Mouse (Mus musculus) MEL (cell line): Measurements from ENCODE around the gene Zfp804a. TPM values are rescaled to one million over a fixed set of nuclear protein-coding genes. Genes with fewer than 3 reads are reported as not detected.

ENCODE experiments used
- DNase-seq: peaks from one replicate; pipeline ENCODE4 v3.0.0; 2011; ENCODE audit warnings: low read depth, low spot score
- H3K27ac ChIP-seq: 2 replicates; pipeline ENCODE4 v1.5.1; 2012; ENCODE audit warnings: low read depth, mild to moderate bottlenecking, control low read depth, low read length, moderate library complexity; ENCODE audit not compliant: control insufficient read depth
- H3K27me3 ChIP-seq, 2 experiments: fragments of 150-350 bp in 1 of 2; sonication (generic) in 1 of 2; 2 replicates each; pipeline ENCODE4 v1.6.1; 2012; ENCODE audit warnings: low read length in 2 of 2, mild to moderate bottlenecking in 2 of 2, improper control_type of control experiment in 1 of 2, moderate library complexity in 1 of 2; ENCODE audit not compliant: insufficient read depth in 2 of 2, control insufficient read depth in 1 of 2
- H3K36me3 ChIP-seq, 2 experiments: 2 replicates each; pipeline ENCODE4 v1.6.1; 2012 to 2014; ENCODE audit warnings: low read length in 2 of 2, improper control_type of control experiment in 1 of 2, inconsistent platforms in 1 of 2, mild to moderate bottlenecking in 1 of 2; ENCODE audit not compliant: insufficient read depth in 2 of 2, control insufficient read depth in 1 of 2
- H3K4me1 ChIP-seq, 2 experiments: fragments of 150-350 bp in 1 of 2; sonication (generic) in 1 of 2; 2 replicates each; pipeline ENCODE4 v1.6.1; 2012; ENCODE audit warnings: low read length in 2 of 2, improper control_type of control experiment in 1 of 2, mild to moderate bottlenecking in 1 of 2; ENCODE audit not compliant: insufficient read depth in 2 of 2, control insufficient read depth in 1 of 2
- H3K4me3 ChIP-seq, 2 experiments: fragments of 150-350 bp in 1 of 2; sonication (generic) in 1 of 2; 2 replicates each; pipeline ENCODE4 v1.5.1; 2012; ENCODE audit warnings: low read depth in 2 of 2, low read length in 2 of 2, mild to moderate bottlenecking in 2 of 2, moderate library complexity in 2 of 2, control low read depth in 1 of 2, improper control_type of control experiment in 1 of 2; ENCODE audit not compliant: control insufficient read depth in 1 of 2, insufficient read depth in 1 of 2
- H3K79me2 ChIP-seq: 2 replicates; pipeline ENCODE4 v1.6.1; 2012; ENCODE audit warnings: mild to moderate bottlenecking, low read length, moderate library complexity; ENCODE audit not compliant: control insufficient read depth, poor library complexity, insufficient read depth
- H3K9ac ChIP-seq: 2 replicates; pipeline ENCODE4 v1.6.1; 2012; ENCODE audit warnings: low read depth, mild to moderate bottlenecking, control low read depth, low read length, moderate library complexity; ENCODE audit not compliant: control insufficient read depth, poor library complexity, severe bottlenecking
- H3K9me3 ChIP-seq: fragments of 150-350 bp; sonication (generic); replicated peaks from 2 replicates; pipeline ENCODE4 v1.6.1; 2012; ENCODE audit warnings: mild to moderate bottlenecking, low read length, improper control_type of control experiment, moderate library complexity; ENCODE audit not compliant: insufficient read depth
- CHD1 ChIP-seq: IDR thresholded peaks from 2 replicates; pipeline ENCODE4 v1.6.1; 2012; ENCODE audit warnings: low read depth, mild to moderate bottlenecking, inconsistent platforms, low read length, improper control_type of control experiment
- CHD2 ChIP-seq: IDR thresholded peaks from 2 replicates; pipeline ENCODE4 v1.6.1; 2011; ENCODE audit warnings: low read length, improper control_type of control experiment
- E2F4 ChIP-seq: IDR thresholded peaks from 2 replicates; pipeline ENCODE4 v1.6.1; 2011; ENCODE audit warnings: low read depth, low read length, improper control_type of control experiment, borderline replicate concordance
- ELF1 ChIP-seq: IDR thresholded peaks from 2 replicates; pipeline ENCODE4 v1.6.1; 2014; ENCODE audit warnings: low read depth, mild to moderate bottlenecking, inconsistent platforms, low read length, improper control_type of control experiment, moderate library complexity
- EP300 ChIP-seq, 2 experiments: IDR thresholded peaks; 2 replicates each; pipeline ENCODE4 v1.6.1; 2011; ENCODE audit warnings: improper control_type of control experiment in 2 of 2, low read length in 2 of 2, low read depth in 1 of 2, mild to moderate bottlenecking in 1 of 2
- HCFC1 ChIP-seq: IDR thresholded peaks from 2 replicates; pipeline ENCODE4 v1.6.1; 2012; ENCODE audit warnings: low read depth, mild to moderate bottlenecking, inconsistent platforms, low read length, improper control_type of control experiment, moderate library complexity
- JUND ChIP-seq: IDR thresholded peaks from 2 replicates; pipeline ENCODE4 v1.6.1; 2011; ENCODE audit warnings: low read depth, mild to moderate bottlenecking, improper control_type of control experiment, low read length
- MAX ChIP-seq: IDR thresholded peaks from 2 replicates; pipeline ENCODE4 v1.6.1; 2011; ENCODE audit warnings: low read length, improper control_type of control experiment
- MAZ ChIP-seq: IDR thresholded peaks from 2 replicates; pipeline ENCODE4 v1.6.1; 2012; ENCODE audit warnings: low read depth, mild to moderate bottlenecking, inconsistent platforms, low read length, improper control_type of control experiment
- MXI1 ChIP-seq: IDR thresholded peaks from 2 replicates; pipeline ENCODE4 v1.6.1; 2011; ENCODE audit warnings: mild to moderate bottlenecking, low read depth, low read length, improper control_type of control experiment
- MYB ChIP-seq: IDR thresholded peaks from 2 replicates; pipeline ENCODE4 v1.6.1; 2011; ENCODE audit warnings: mild to moderate bottlenecking, low read depth, low read length, improper control_type of control experiment
- MYC ChIP-seq: IDR thresholded peaks from 2 replicates; pipeline ENCODE4 v1.6.1; 2011; ENCODE audit warnings: low read depth, mild to moderate bottlenecking, low read length, improper control_type of control experiment, moderate library complexity
- NRF1 ChIP-seq: IDR thresholded peaks from 2 replicates; pipeline ENCODE4 v1.6.1; 2014; ENCODE audit warnings: low read depth, mild to moderate bottlenecking, inconsistent platforms, low read length, improper control_type of control experiment, moderate library complexity; ENCODE audit not compliant: poor library complexity, insufficient read depth, severe bottlenecking
- TBP ChIP-seq: IDR thresholded peaks from 2 replicates; pipeline ENCODE4 v1.8.0; 2011; ENCODE audit warnings: low read depth, low read length, improper control_type of control experiment
- TCF12 ChIP-seq: IDR thresholded peaks from 2 replicates; pipeline ENCODE4 v1.6.1; 2014; ENCODE audit warnings: low read depth, mild to moderate bottlenecking, inconsistent platforms, low read length, improper control_type of control experiment, moderate library complexity
- UBTF ChIP-seq: IDR thresholded peaks from 2 replicates; pipeline ENCODE4 v1.6.1; 2012; ENCODE audit warnings: low read depth, mild to moderate bottlenecking, inconsistent platforms, low read length, improper control_type of control experiment, moderate library complexity, borderline replicate concordance; ENCODE audit not compliant: insufficient read depth
- USF1 ChIP-seq: IDR thresholded peaks from 2 replicates; pipeline ENCODE4 v1.6.1; 2014; ENCODE audit warnings: low read depth, mild to moderate bottlenecking, inconsistent platforms, low read length, improper control_type of control experiment, moderate library complexity
- ZC3H11A ChIP-seq: IDR thresholded peaks from 2 replicates; pipeline ENCODE4 v1.6.1; 2012; ENCODE audit warnings: low read depth, mild to moderate bottlenecking, inconsistent platforms, low read length, improper control_type of control experiment
- ZKSCAN1 ChIP-seq: IDR thresholded peaks from 2 replicates; pipeline ENCODE4 v1.6.1; 2012; ENCODE audit warnings: low read depth, mild to moderate bottlenecking, inconsistent platforms, low read length, improper control_type of control experiment, moderate library complexity
- ZMIZ1 ChIP-seq: IDR thresholded peaks from 2 replicates; pipeline ENCODE4 v1.6.1; 2012; ENCODE audit warnings: low read depth, mild to moderate bottlenecking, inconsistent platforms, low read length, improper control_type of control experiment, moderate library complexity
- polyA plus RNA-seq, 2 experiments: library from polyadenylated mRNA; stranded (reverse) in 1 of 2; unstranded in 1 of 2; fragments of >175 nt in 1 of 2; fragments of >200 nt in 1 of 2; gene quantifications; 2 replicates each; pipeline versions ENCODE4 v1.2.1 to v1.2.4; 2012; ENCODE audit warnings: low replicate concordance in 2 of 2, low read depth in 1 of 2; ENCODE audit not compliant: insufficient read length in 2 of 2, insufficient read depth in 1 of 2, missing spikeins in 1 of 2
- total RNA-seq: library from RNA; depleted of rRNA; stranded (reverse); fragments of 300-350 nt; gene quantifications from 2 replicates; pipeline ENCODE4 v1.2.3, GENCODE M21; 2012

Zfp804a gene
- total and polyA plus RNA-seq, 3 experiments: not detected

DNA sequence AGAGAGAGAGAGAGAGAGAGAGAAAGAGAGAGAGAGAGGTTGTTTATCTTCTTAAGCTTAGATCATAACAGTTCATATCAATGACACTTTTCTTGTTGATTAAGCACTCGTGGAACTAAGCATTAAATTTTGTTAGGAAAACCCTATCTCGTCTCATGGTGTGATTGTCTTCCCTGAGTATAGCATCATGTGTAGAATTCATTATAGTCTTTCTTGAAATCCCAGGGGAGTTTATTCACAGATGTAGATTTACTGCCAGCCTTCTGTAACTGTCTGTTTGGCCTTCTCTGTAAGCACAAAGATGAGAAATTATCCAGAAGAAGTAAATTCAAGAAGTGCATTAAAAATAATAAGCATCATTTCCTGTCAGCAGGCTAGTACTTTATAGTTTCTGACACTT, 66.6 kb downstream of the Zfp804a start:
- DNase-seq: no peak
- Histone ChIP-seq H3K79me2 (no peaks in the 10 kb centered on the region), H3K27ac (no peak overlapping the region)

DNA sequence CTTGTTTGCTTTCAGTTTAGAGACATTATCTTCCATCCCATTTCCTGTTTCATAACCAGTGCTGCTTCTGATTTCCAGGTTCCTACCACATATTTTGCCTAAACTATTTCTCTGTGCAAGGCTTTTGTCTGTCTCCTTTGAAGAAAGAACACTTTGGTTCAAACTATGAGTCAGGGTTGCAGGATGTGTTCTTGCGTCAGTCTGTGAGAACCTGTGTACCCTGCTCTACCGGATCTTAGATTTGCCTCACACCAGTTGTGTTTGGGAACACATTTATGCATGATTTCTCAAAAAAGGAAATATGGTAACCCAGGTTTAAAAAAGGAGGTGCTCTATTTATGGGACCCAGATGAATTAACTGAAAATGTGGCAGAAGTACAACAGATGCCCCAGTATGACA, 125.7 kb downstream of the Zfp804a start:
- Histone ChIP-seq H3K27me3 (no peaks in the 10 kb centered on the region), H3K4me3 (no peak overlapping the region), H3K4me1 (no peaks in the 10 kb centered on the region), H3K79me2 (no peaks in the 10 kb centered on the region), H3K9me3 (no peaks in the 10 kb centered on the region), H3K36me3 (no peaks in the 10 kb centered on the region), H3K27ac (no peak overlapping the region), H3K9ac (no peak overlapping the region)
- DNase-seq: no peak
- TF ChIP-seq ELF1: no peak
- TF ChIP-seq EP300 (IDR thresholded peaks at IDR 0.05; ENCODE audit: low read depth in 1 of 2, low read length in 2 of 2): no peak
- TF ChIP-seq TCF12: no peak
- no peak for TF ChIP-seq CHD2
- no peak for TF ChIP-seq MXI1
- TF ChIP-seq TBP: no peak
- TF ChIP-seq UBTF: no peak
- no peak for TF ChIP-seq USF1
- no peak for TF ChIP-seq ZC3H11A
- TF ChIP-seq CHD1: no peak
- no peak for TF ChIP-seq HCFC1
- TF ChIP-seq MYC: no peak
- no peak for TF ChIP-seq ZKSCAN1
- TF ChIP-seq MYB: no peak
- no peak for TF ChIP-seq NRF1

More for the DNA sequence above, 66.6 kb downstream of the Zfp804a start:
- Histone ChIP-seq H3K27me3 (no peaks in the 10 kb centered on the region), H3K4me3 (no peak overlapping the region), H3K36me3 (no peaks in the 10 kb centered on the region), H3K4me1 (no peaks in the 10 kb centered on the region), H3K9me3 (no peaks in the 10 kb centered on the region), H3K9ac (no peak overlapping the region)
- no peak for TF ChIP-seq MAZ
- TF ChIP-seq ZMIZ1: no peak
- TF ChIP-seq JUND: no peak
- TF ChIP-seq HCFC1: no peak
- TF ChIP-seq NRF1: no peak
- no peak for TF ChIP-seq MAX
- TF ChIP-seq E2F4: no peak
